Mouse (Mus musculus): ENCODE measurements around the gene Irx6.

DNA sequence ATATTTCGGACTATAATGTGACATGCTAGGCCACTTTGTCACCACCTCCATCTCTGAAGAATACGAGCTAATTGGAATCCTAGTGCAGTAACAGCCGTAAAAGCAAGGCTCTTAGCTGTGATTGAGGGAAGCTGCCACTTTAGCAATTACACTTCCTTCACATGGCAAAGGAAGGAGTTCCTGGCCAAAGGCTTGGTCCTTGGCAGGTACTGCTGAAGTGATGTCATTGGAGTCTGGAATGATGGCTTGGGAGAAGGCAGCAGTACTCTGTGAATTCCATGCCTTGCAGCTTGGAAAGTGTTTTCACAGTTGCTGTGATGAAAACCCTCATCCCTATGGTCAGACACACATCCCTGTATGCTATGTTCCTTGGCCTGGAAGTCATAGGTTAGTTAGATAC lies 24.3 kb downstream of the Irx6 start:
- TF ChIP-seq CTCF (IDR thresholded peaks at IDR 0.05; ENCODE audit: low read depth, low read length): no peak
- no peak for TF ChIP-seq POLR2A (IDR thresholded peaks at IDR 0.05; ENCODE audit: insufficient read depth, low read length)

Measured in ES-Bruce4 (cell line).